Mouse (Mus musculus): ENCODE data around the gene Tomm40. TPM values are rescaled to one million over a fixed set of nuclear protein-coding genes. Genes with fewer than 3 reads are reported as not detected.

Gene Tomm40
- polyA plus RNA-seq, 1 experiment: 218 TPM

DNA sequence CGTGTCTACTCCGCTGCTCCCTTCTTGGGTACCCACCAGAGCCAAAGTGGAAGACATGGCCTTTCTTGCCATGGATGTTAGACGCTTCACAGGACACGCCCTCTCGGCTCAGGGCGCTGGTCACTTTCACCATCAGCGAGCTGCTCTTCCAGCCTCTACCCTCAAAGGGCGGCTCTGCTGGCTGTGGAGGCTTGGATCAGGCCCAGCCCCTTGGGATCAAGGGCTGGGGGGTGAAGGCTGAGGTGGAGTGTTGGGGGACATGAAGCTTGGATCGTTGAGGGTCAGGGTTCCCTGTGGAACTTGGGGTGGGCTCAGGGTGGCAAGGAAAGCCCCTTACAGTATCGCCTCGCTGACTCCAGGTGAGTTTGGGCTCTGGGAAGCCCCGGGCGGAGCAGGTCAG lies 43.4 kb upstream of the Tomm40 start:
- Histone ChIP-seq H3K36me3 (ENCODE audit: control insufficient read depth, insufficient read depth) (no peaks in the 10 kb centered on the region), H3K4me3 (ENCODE audit: insufficient read depth, poor library complexity, severe bottlenecking) (no peak overlapping the region), H3K79me3 (ENCODE audit: low read depth) (no peaks in the 10 kb centered on the region), H3ac (ENCODE audit: control insufficient read depth, insufficient read length, low read depth) (no peak overlapping the region), H3K27me3 (ENCODE audit: control insufficient read depth, insufficient read depth, insufficient read length) (peaks cover 4% of the 10 kb centered on the region), H3K79me2 (ENCODE audit: control insufficient read depth, insufficient read depth) (no peaks in the 10 kb centered on the region)
- TF ChIP-seq MYOD1 (IDR thresholded peaks at IDR 0.05; ENCODE audit: control insufficient read depth, insufficient read length, low read depth) (no peak), CEBPB (IDR thresholded peaks at IDR 0.05; ENCODE audit: low read depth) (no peak), MAX (IDR thresholded peaks at IDR 0.05) (no peak), CTCF (IDR thresholded peaks at IDR 0.05; ENCODE audit: control insufficient read depth, insufficient read depth, insufficient read length) (no peak), FOSL1 (IDR thresholded peaks at IDR 0.05; ENCODE audit: insufficient read depth, low read length, poor library complexity, severe bottlenecking) (no peak), USF1 (IDR thresholded peaks at IDR 0.05; ENCODE audit: low read depth) (no peak), MYOG (IDR thresholded peaks at IDR 0.05; ENCODE audit: control insufficient read depth, extremely low read depth, insufficient read length) (no peak)

DNA sequence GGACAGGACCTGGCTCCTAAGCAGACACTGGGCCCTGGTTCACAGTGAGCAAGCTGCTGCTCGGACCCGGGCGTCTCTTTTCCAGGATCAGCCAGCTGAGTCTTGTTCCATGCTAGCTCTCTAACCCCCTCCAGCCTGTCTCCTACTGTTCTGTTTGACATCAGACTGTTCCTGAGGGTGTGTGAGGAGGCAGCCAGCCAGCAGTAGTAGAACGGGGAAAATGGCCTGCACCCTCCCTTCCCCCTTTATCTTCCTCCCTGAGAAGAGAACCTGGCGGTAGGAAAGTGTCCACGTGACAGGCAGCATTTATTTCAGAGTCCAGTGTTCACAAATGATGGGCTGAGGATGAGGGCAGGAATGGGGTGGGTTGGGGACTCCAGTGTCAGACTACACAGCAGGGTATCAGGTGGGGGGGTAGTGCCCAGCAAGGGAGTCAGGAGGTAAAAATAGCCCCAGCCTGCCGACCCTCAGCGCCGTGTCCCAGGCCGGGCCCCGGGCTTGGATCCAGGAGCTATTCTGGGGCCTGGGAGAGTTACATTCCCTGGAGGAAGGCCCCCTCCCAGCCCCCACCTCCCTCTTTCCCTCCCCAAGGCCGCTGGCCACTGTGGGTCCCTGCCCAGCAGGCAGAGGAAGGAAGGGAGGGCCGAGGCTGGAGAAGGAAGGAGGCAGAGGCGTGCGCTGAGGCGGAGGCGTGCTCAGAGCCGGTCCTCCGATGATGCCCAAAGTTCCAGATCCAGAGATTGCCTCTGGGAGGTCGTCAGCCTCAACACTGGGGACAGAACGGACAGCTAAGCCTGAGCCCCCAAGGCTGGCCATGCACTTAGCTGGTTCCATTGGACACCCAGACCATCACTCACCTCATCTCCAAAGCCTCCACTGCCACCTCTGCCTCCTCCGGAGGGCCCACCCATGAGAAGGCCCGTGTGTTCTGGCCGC lies 40.9 kb upstream of the Tomm40 start:
- H3K36me3 ChIP-seq (ENCODE audit: control insufficient read depth, insufficient read depth): no peaks in the 10 kb centered on the region
- no peak overlapping the region for H3ac ChIP-seq (ENCODE audit: control insufficient read depth, insufficient read length, low read depth)
- no peaks in the 10 kb centered on the region for H3K79me3 ChIP-seq (ENCODE audit: low read depth)
- TF ChIP-seq MYOG (IDR thresholded peaks at IDR 0.05; ENCODE audit: control insufficient read depth, extremely low read depth, insufficient read length) (no peak), MAX (IDR thresholded peaks at IDR 0.05) (no peak), CTCF (IDR thresholded peaks at IDR 0.05; ENCODE audit: control insufficient read depth, insufficient read depth, insufficient read length) (no peak), FOSL1 (IDR thresholded peaks at IDR 0.05; ENCODE audit: insufficient read depth, low read length, poor library complexity, severe bottlenecking) (no peak), CEBPB (IDR thresholded peaks at IDR 0.05; ENCODE audit: low read depth) (no peak), USF1 (IDR thresholded peaks at IDR 0.05; ENCODE audit: low read depth) (no peak), MYOD1 (IDR thresholded peaks at IDR 0.05; ENCODE audit: control insufficient read depth, insufficient read length, low read depth) (no peak)
- no peaks in the 10 kb centered on the region for H3K79me2 ChIP-seq (ENCODE audit: control insufficient read depth, insufficient read depth)
- peaks cover 4% of the 10 kb centered on the region for H3K27me3 ChIP-seq (ENCODE audit: control insufficient read depth, insufficient read depth, insufficient read length)
- no peak overlapping the region for H3K4me3 ChIP-seq (ENCODE audit: insufficient read depth, poor library complexity, severe bottlenecking)

DNA sequence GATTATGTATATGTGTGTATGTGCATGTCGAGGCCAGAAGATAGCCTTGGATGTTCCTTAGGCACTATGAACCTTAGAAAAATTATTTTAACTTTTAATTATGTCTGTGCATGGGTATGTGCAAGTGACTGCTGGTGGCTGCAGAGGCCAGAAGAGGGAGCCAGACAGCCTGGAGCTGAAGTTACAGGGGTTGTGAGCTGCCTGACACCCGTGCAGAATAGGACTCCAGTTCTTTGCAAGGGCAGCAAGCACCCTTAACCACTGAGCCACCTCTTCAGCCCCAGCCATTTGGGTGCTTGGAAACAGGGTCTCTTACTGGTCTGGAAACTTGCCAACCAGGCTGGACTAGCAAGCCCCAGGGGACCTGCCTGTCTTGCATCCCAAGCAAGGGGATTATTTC lies 39.8 kb upstream of the Tomm40 start:
- no peak overlapping the region for H3ac ChIP-seq (ENCODE audit: control insufficient read depth, insufficient read length, low read depth)
- no peaks in the 10 kb centered on the region for H3K79me3 ChIP-seq (ENCODE audit: low read depth)
- peaks cover 1% of the 10 kb centered on the region for H3K27me3 ChIP-seq (ENCODE audit: control insufficient read depth, insufficient read depth, insufficient read length)
- TF ChIP-seq MAX (IDR thresholded peaks at IDR 0.05): no peak
- H3K36me3 ChIP-seq (ENCODE audit: control insufficient read depth, insufficient read depth): no peaks in the 10 kb centered on the region
- H3K79me2 ChIP-seq (ENCODE audit: control insufficient read depth, insufficient read depth): no peaks in the 10 kb centered on the region
- H3K4me3 ChIP-seq (ENCODE audit: insufficient read depth, poor library complexity, severe bottlenecking): no peak overlapping the region

DNA sequence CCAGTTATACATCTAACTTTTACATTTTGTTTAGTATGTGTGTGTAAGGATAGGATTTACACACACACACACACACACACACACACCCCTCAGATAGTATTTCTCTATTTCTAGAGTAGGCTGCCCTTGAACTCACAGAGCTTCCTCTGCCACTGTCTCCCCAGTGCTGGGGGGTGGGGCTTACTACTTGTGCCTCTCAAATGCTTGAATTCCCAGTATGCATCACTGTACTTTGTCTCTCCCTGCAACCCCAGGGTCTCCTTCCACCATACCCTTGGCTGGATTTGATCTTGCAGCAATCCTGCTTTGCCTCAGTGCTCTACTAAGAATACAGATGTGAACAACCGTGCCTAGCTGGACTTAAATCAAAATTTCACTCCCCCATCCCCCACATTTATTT lies 38.8 kb upstream of the Tomm40 start:
- H3K36me3 ChIP-seq (ENCODE audit: control insufficient read depth, insufficient read depth): no peaks in the 10 kb centered on the region
- no peaks in the 10 kb centered on the region for H3K27me3 ChIP-seq (ENCODE audit: control insufficient read depth, insufficient read depth, insufficient read length)
- H3K79me3 ChIP-seq (ENCODE audit: low read depth): no peaks in the 10 kb centered on the region
- H3ac ChIP-seq (ENCODE audit: control insufficient read depth, insufficient read length, low read depth): no peak overlapping the region
- no peak for TF ChIP-seq CEBPB (IDR thresholded peaks at IDR 0.05; ENCODE audit: low read depth)
- no peak for TF ChIP-seq MYOG (IDR thresholded peaks at IDR 0.05; ENCODE audit: control insufficient read depth, extremely low read depth, insufficient read length)
- TF ChIP-seq CTCF (IDR thresholded peaks at IDR 0.05; ENCODE audit: control insufficient read depth, insufficient read depth, insufficient read length): no peak
- no peak for TF ChIP-seq MAX (IDR thresholded peaks at IDR 0.05)
- TF ChIP-seq USF1 (IDR thresholded peaks at IDR 0.05; ENCODE audit: low read depth): no peak
- no peak for TF ChIP-seq MYOD1 (IDR thresholded peaks at IDR 0.05; ENCODE audit: control insufficient read depth, insufficient read length, low read depth)
- TF ChIP-seq FOSL1 (IDR thresholded peaks at IDR 0.05; ENCODE audit: insufficient read depth, low read length, poor library complexity, severe bottlenecking): no peak
- no peak overlapping the region for H3K4me3 ChIP-seq (ENCODE audit: insufficient read depth, poor library complexity, severe bottlenecking)
- no peaks in the 10 kb centered on the region for H3K79me2 ChIP-seq (ENCODE audit: control insufficient read depth, insufficient read depth)

DNA sequence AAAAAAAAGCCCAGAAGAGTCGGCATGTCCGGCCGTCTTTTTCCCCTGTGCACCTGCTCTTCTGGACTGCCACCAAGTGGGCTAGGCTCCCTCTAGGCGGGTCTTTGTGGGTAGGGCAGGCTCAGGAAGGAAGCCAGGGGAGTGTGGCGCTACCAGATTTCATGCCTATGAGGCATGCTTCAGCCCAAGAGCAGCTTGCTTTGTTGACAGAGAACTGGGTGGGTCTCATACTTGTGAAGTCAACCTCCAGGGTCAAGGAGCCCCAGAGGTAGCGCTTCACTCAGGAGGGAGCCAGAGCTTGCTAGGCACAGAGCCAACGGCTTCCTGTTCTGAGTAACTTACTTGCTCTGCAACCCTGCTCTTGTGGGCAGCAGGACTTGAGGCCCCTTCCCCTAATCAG lies 38.3 kb upstream of the Tomm40 start:
- Histone ChIP-seq H3K79me2 (ENCODE audit: control insufficient read depth, insufficient read depth) (no peaks in the 10 kb centered on the region), H3K27me3 (ENCODE audit: control insufficient read depth, insufficient read depth, insufficient read length) (no peaks in the 10 kb centered on the region), H3K79me3 (ENCODE audit: low read depth) (no peaks in the 10 kb centered on the region), H3K36me3 (ENCODE audit: control insufficient read depth, insufficient read depth) (no peaks in the 10 kb centered on the region), H3ac (ENCODE audit: control insufficient read depth, insufficient read length, low read depth) (no peak overlapping the region), H3K4me3 (ENCODE audit: insufficient read depth, poor library complexity, severe bottlenecking) (no peak overlapping the region)
- TF ChIP-seq FOSL1 (IDR thresholded peaks at IDR 0.05; ENCODE audit: insufficient read depth, low read length, poor library complexity, severe bottlenecking) (no peak), USF1 (IDR thresholded peaks at IDR 0.05; ENCODE audit: low read depth) (no peak), CTCF (IDR thresholded peaks at IDR 0.05; ENCODE audit: control insufficient read depth, insufficient read depth, insufficient read length) (no peak), MYOD1 (IDR thresholded peaks at IDR 0.05; ENCODE audit: control insufficient read depth, insufficient read length, low read depth) (no peak), CEBPB (IDR thresholded peaks at IDR 0.05; ENCODE audit: low read depth) (no peak), MAX (IDR thresholded peaks at IDR 0.05) (no peak), MYOG (IDR thresholded peaks at IDR 0.05; ENCODE audit: control insufficient read depth, extremely low read depth, insufficient read length) (no peak)

DNA sequence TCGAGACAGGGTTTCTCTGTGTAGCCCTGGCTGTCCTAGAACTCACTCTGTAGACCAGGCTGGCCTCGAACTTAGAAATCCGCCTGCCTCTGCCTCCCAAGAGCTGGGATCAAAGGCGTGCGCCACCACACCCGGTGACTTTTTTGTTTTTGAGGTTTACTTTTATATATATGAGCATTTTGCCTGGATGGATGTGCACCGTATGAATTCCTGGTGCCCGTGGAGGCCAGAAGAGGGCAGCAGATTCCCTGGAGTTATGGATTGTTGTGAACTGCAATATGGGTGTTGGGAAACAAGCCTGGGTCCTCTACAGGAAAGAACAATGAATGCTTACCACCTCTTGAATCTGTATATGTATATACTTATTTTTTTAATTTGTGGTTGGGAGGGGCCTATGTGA lies 37.4 kb upstream of the Tomm40 start:
- TF ChIP-seq FOSL1 (IDR thresholded peaks at IDR 0.05; ENCODE audit: insufficient read depth, low read length, poor library complexity, severe bottlenecking) (no peak), USF1 (IDR thresholded peaks at IDR 0.05; ENCODE audit: low read depth) (no peak), CEBPB (IDR thresholded peaks at IDR 0.05; ENCODE audit: low read depth) (no peak), MAX (IDR thresholded peaks at IDR 0.05) (no peak), MYOD1 (IDR thresholded peaks at IDR 0.05; ENCODE audit: control insufficient read depth, insufficient read length, low read depth) (no peak), CTCF (IDR thresholded peaks at IDR 0.05; ENCODE audit: control insufficient read depth, insufficient read depth, insufficient read length) (no peak), MYOG (IDR thresholded peaks at IDR 0.05; ENCODE audit: control insufficient read depth, extremely low read depth, insufficient read length) (no peak)
- Histone ChIP-seq H3K4me3 (ENCODE audit: insufficient read depth, poor library complexity, severe bottlenecking) (no peak overlapping the region), H3K79me2 (ENCODE audit: control insufficient read depth, insufficient read depth) (no peaks in the 10 kb centered on the region), H3K27me3 (ENCODE audit: control insufficient read depth, insufficient read depth, insufficient read length) (no peaks in the 10 kb centered on the region), H3K36me3 (ENCODE audit: control insufficient read depth, insufficient read depth) (no peaks in the 10 kb centered on the region), H3K79me3 (ENCODE audit: low read depth) (no peaks in the 10 kb centered on the region), H3ac (ENCODE audit: control insufficient read depth, insufficient read length, low read depth) (no peak overlapping the region)

Data from C2C12 (cell line).